Mouse (Mus musculus) heart, embryonic 11.5 days (tissue): Measurements from ENCODE around the gene Runx1. TPM values are rescaled to one million over a fixed set of nuclear protein-coding genes. Genes with fewer than 3 reads are reported as not detected.

Source experiments
- ATAC-seq: fragments of 200-750 bp; cut with Nextera tagmentation; replicated peaks from 2 replicates; pipeline ENCODE4 v1.8.0; 2017; ENCODE audit warnings: moderate library complexity; ENCODE audit not compliant: insufficient number of reproducible peaks, low FRiP score, low TSS enrichment
- H3K27ac ChIP-seq: fragments of 300-500 bp; sonication (generic); 2 replicates; pipeline ENCODE4 v1.5.1; 2014; ENCODE audit warnings: mild to moderate bottlenecking, low read depth, low read length
- H3K27me3 ChIP-seq: fragments of 300-500 bp; sonication (generic); 2 replicates; pipeline ENCODE4 v1.6.1; 2014; ENCODE audit warnings: mild to moderate bottlenecking, low read length, mixed read lengths; ENCODE audit not compliant: control insufficient read depth, insufficient read depth
- H3K36me3 ChIP-seq: fragments of 300-500 bp; sonication (generic); 2 replicates; pipeline ENCODE4 v1.6.1; 2014; ENCODE audit warnings: mild to moderate bottlenecking, low read length, moderate library complexity, mixed read lengths; ENCODE audit not compliant: control insufficient read depth, insufficient read depth
- H3K4me1 ChIP-seq: fragments of 300-500 bp; sonication (generic); 2 replicates; pipeline ENCODE4 v1.6.1; 2014; ENCODE audit warnings: low read length; ENCODE audit not compliant: control insufficient read depth, insufficient read depth
- H3K4me2 ChIP-seq: fragments of 300-500 bp; sonication (generic); 2 replicates; pipeline ENCODE4 v1.6.1; 2014; ENCODE audit warnings: mild to moderate bottlenecking, moderate library complexity
- H3K4me3 ChIP-seq: fragments of 300-500 bp; sonication (generic); 2 replicates; pipeline ENCODE4 v1.5.1; 2014; ENCODE audit warnings: low read depth, low read length
- H3K9ac ChIP-seq: fragments of 300-500 bp; sonication (generic); 2 replicates; pipeline ENCODE4 v1.6.1; 2014; ENCODE audit warnings: mild to moderate bottlenecking, low read depth, low read length, moderate library complexity
- H3K9me3 ChIP-seq: fragments of 300-500 bp; sonication (generic); replicated peaks from 2 replicates; pipeline ENCODE4 v1.6.1; 2016; ENCODE audit warnings: low read length; ENCODE audit not compliant: control insufficient read depth
- WGBS: fragments of 180-500 bp; shearing (Covaris S2); extraction: QIAGEN DNeasy Blood & Tissue Kit; methylation state at CpG from one replicate; pipeline ENCODE4 v1.1.7; 2014; ENCODE audit not compliant: insufficient replicate concordance; 5-methylcytosine and 5-hydroxymethylcytosine counted together
- polyA plus RNA-seq: library from polyadenylated mRNA; unstranded; fragments of >200 nt; fragmentation: Nextera tagmentation; extraction: Ambion mirVana; gene quantifications from 2 replicates; pipeline ENCODE4 v1.2.1, GENCODE M21; 2014

Runx1 gene
- polyA plus RNA-seq, 1 experiment from 2014 or later = 2.5 TPM

- Histone ChIP-seq H3K4me3 (no peak overlapping the region), H3K4me1 (no peaks in the 10 kb centered on the region), H3K36me3 (no peaks in the 10 kb centered on the region), H3K4me2 (no peak overlapping the region), H3K27ac (no peak overlapping the region), H3K9me3 (no peaks in the 10 kb centered on the region), H3K9ac (no peak overlapping the region), H3K27me3 (peaks cover 22% of the 10 kb centered on the region)
- WGBS = 40% methylated on average over 3 of the region's 3 CpGs
- ATAC-seq = no peak
Measured at GRCm38 (mm10) chr16:92724526-92724925, 101.4 kb downstream of the Runx1 start.

DNA sequence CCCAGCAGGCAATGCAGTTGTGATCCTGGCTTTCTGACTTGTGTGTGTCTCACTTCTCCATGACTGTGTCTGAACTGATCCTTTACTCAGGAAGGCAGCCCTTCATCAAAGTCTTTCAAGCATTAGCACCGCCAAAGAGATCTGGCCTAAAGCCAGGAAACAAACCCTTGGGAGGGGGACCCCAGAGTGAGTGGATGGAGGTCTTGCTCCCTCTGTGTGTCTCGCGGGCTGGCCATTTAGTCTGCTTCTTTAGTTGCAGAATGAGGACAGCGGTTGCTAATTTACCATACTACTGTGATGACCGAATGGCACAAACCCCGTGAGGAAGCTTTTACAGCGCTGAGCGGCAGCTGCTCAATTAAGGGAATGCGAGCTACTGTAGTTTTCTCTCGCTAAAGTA is 105.3 kb downstream of the Runx1 start:
- no peak overlapping the region for H3K4me3 ChIP-seq
- no peak overlapping the region for H3K27ac ChIP-seq
- H3K9ac ChIP-seq = no peak overlapping the region
- H3K4me2 ChIP-seq = no peak overlapping the region
- H3K27me3 ChIP-seq = peaks cover 40% of the 10 kb centered on the region
- H3K9me3 ChIP-seq = no peaks in the 10 kb centered on the region
- H3K36me3 ChIP-seq = no peaks in the 10 kb centered on the region
- no peak for ATAC-seq
- H3K4me1 ChIP-seq = peaks cover 6% of the 10 kb centered on the region
- WGBS = 74% methylated on average over 10 of the region's 10 CpGs

GRCm38 (mm10) chr16:92719725-92720124 is 106.2 kb downstream of the Runx1 start:
- 83% methylated on average over 6 of the region's 6 CpGs for WGBS
- no peak for ATAC-seq
- Histone ChIP-seq H3K9me3 (no peaks in the 10 kb centered on the region), H3K4me3 (no peak overlapping the region), H3K36me3 (no peaks in the 10 kb centered on the region), H3K4me2 (no peak overlapping the region), H3K4me1 (peaks cover 10% of the 10 kb centered on the region), H3K27ac (no peak overlapping the region), H3K9ac (no peak overlapping the region), H3K27me3 (peaks cover 45% of the 10 kb centered on the region)

GRCm38 (mm10) chr16:92715599-92716483 is 110.1 kb downstream of the Runx1 start:
- Histone ChIP-seq H3K27me3 (peaks cover 48% of the 10 kb centered on the region), H3K4me1 (peaks cover 10% of the 10 kb centered on the region), H3K9me3 (no peaks in the 10 kb centered on the region), H3K36me3 (no peaks in the 10 kb centered on the region), H3K27ac (no peak overlapping the region), H3K4me2 (peak overlapping the region; percentile 34), H3K9ac (no peak overlapping the region), H3K4me3 (no peak overlapping the region)
- ATAC-seq = peak; percentile 82
- 11% methylated on average over 15 of the region's 15 CpGs for WGBS

DNA sequence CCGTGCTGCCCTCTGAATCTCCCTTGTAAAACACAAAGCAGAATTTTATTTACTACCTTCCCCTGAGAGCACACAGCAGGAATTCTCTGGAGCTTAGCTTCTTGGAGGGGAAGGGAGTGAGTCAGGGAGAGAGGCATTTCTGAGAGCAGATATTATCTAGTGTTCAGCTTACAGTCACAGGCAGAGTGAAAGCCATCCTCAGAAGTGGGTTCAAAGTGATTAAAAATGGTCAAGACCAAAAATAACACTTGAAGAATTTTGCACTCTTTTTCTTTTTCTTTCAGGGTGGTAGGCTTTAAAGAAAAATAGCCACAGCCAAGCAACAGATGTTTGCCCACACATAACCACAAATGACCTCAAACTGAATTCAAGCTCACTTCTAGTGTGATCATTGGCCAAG is 115.8 kb downstream of the Runx1 start:
- Histone ChIP-seq H3K4me1 (no peaks in the 10 kb centered on the region), H3K36me3 (no peaks in the 10 kb centered on the region), H3K9me3 (no peaks in the 10 kb centered on the region), H3K27ac (no peak overlapping the region), H3K27me3 (peaks cover 50% of the 10 kb centered on the region), H3K4me2 (no peak overlapping the region), H3K9ac (no peak overlapping the region), H3K4me3 (no peak overlapping the region)
- WGBS = 18% methylated on average over 1 of the region's 1 CpGs
- ATAC-seq = no peak

DNA sequence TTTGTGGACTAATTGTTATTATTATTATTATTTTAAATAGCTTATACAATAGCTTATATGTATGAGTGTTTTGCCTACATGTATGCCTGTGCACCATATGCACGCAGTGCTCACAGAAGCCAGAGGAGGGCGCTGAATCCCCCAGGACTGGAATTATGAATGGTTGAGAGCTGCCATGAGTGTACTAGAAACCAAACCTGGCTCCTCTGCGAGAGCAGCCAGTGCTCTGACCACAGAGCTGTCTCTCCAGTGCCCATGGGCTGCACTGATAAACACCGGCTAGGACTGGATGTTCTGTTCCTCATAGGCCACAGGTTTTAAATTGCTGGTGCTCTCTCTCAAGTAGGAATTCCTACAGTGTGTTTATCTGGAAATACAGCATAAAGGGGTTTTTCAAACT is 117.2 kb downstream of the Runx1 start:
- H3K4me1 ChIP-seq = no peaks in the 10 kb centered on the region
- no peak overlapping the region for H3K4me3 ChIP-seq
- H3K36me3 ChIP-seq = no peaks in the 10 kb centered on the region
- H3K27me3 ChIP-seq = peaks cover 48% of the 10 kb centered on the region
- no peak overlapping the region for H3K4me2 ChIP-seq
- 38% methylated on average over 4 of the region's 4 CpGs for WGBS
- H3K9me3 ChIP-seq = no peaks in the 10 kb centered on the region
- no peak overlapping the region for H3K9ac ChIP-seq
- no peak overlapping the region for H3K27ac ChIP-seq
- no peak for ATAC-seq

- Histone ChIP-seq H3K27me3 (peaks cover 53% of the 10 kb centered on the region), H3K27ac (no peak overlapping the region), H3K36me3 (no peaks in the 10 kb centered on the region), H3K4me3 (no peak overlapping the region), H3K9ac (no peak overlapping the region), H3K4me2 (no peak overlapping the region), H3K4me1 (no peaks in the 10 kb centered on the region), H3K9me3 (no peaks in the 10 kb centered on the region)
- no peak for ATAC-seq
- 70% methylated on average over 4 of the region's 4 CpGs for WGBS
Measured at GRCm38 (mm10) chr16:92707712-92708111, 118.2 kb downstream of the Runx1 start.

DNA sequence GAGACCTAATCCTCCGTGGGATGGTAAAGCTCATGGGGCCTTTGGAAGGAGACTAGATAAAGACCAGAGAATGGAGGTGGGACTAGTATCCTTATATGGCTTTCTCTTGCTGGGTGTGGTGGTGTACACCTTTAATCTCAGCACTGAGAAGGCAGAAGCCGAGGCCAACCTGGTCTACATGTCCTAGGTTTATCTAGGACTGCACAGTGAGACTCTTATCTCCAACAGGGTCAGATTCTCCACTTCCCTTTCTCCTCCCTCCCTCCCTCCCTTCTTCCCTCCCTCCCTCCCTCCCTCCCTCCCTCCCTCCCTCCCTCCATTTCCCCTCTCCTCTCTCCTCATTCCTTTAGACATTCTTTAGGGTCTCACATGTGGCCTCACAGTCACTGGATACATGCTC is 118.8 kb downstream of the Runx1 start:
- Histone ChIP-seq H3K9ac (no peak overlapping the region), H3K4me1 (no peaks in the 10 kb centered on the region), H3K27me3 (peaks cover 53% of the 10 kb centered on the region), H3K27ac (no peak overlapping the region), H3K4me3 (no peak overlapping the region), H3K36me3 (no peaks in the 10 kb centered on the region), H3K9me3 (no peaks in the 10 kb centered on the region), H3K4me2 (no peak overlapping the region)
- no peak for ATAC-seq
- 33% methylated on average over 2 of the region's 2 CpGs for WGBS
